Mouse (Mus musculus) megakaryocyte-erythroid progenitor cell, adult 5-6 weeks (primary cell): ENCODE data around the gene Cdh11. TPM values are rescaled to one million over a fixed set of nuclear protein-coding genes. Genes with fewer than 3 reads are reported as not detected.

Experiments used
- ATAC-seq: replicated peaks from 2 replicates; pipeline ENCODE4 v1.8.0; 2016; ENCODE audit warnings: mild to moderate bottlenecking, inconsistent platforms; ENCODE audit not compliant: severe bottlenecking, poor library complexity, low FRiP score, low TSS enrichment
- total RNA-seq, 2 experiments: library from RNA; stranded (forward) in 1 of 2; stranded (reverse) in 1 of 2; fragments of 200-1000, 215-1000 nt in 1 of 2; fragments of >200 nt in 1 of 2; fragmentation: Nextera tagmentation in 1 of 2; gene quantifications; 2 replicates each; pipeline ENCODE4 v1.2.3; 2014 to 2017

Gene Cdh11
- total RNA-seq (2014; fragmentation: Nextera tagmentation) (0.10 TPM in 1 of 2 replicates, not detected in the other), total RNA-seq (2017) (0.19 TPM in 1 of 2 replicates, not detected in the other)

DNA sequence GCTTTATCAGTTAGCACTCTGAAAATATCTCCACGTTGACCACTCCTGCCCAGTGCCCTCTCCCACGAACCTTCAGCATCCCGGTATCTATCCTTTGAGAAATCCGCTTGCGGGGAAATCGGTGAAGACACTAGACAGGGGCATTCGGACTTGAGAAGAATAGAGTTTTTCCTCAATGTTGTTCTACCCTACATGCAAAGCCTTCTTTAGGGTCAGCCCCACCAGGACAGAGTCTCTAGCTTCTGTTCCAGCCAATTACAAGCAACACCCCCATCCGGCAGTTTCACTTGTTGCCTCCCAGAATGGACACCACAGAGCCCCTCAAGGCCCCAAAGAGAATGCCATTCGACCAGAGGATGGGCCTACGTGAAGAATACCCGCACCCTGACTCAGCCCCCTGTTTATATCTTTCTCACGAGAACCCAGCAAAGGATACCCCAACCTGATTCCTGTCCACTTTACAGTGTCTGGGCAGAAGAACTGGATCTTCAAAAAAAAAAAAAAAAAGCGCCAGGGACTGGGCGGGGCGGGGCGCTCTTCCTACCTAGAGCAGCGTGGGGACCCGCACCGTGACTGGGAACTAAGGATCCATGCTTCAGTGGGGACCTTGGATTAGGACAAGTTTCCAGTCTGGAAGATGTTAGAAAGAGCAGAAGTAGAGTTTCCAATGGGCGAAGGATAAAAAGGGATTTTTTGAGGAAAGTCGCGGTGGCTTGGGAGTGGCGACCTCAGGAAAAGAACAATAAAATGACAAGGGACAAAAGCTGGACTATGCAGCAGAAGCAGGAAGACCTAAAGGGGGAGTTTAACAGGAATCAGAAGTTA, at the start of gene Cdh11:
Cdh11 (minus strand) TSS at position 51 of the 825 bp plus-strand sequence.
- no peak for ATAC-seq

- no peak for ATAC-seq
These were observed 28.5 kb upstream of the Cdh11 start for GRCm38 (mm10) chr8:102813959-102814358.

DNA sequence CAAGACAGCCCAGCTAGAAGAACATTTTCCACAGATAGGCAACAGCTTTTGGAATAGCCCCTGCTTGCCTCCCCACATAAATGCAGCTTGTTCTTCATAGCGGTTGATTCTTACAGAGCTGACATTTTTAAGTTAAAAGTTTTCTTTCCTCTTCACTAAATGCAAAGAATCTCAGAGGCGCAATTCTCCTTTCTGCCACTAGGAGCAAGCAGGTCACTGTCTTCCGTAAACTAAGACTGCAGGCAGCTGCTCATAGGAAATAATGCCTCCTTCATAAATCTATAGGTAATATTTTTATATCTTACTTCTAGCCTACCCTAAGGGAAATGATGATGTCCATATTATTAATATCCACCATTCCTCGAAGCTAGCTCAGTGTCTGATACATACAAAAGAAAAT, 4.9 kb upstream of the Cdh11 start:
- no peak for ATAC-seq

- no peak for ATAC-seq
These were observed 1.3 kb upstream of the Cdh11 start for GRCm38 (mm10) chr8:102786467-102787360.

DNA sequence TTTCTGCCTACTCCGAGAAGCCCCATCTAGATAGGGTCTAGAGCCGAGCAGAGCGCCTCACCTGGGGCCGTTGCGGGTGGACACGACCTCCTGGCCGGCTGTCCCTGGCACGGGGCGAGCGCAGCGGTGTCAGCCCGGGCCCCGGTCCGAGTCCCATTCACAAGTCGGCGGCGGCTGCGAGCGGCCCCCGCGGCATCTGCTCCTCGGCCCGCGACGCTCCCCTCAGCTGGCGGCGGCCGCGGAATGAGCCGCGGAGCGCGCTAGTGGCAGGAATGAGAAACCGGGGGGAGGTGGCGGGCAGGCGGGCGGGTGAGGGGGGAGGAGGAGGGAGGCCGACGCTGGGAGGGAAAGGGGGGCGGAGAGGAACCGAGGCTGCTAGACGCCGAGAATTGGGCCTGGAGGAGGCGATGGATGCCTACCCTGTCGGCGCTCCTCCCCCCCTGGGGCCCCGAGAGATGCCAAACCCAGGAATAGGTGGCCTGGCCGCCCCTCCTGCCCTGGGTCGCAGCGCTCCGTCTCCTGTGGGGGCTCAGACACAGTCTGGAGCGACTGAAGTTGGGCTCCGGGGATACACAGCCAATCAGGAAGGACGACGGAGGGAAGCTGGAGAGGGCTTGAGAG, 497 bp downstream of the Cdh11 start:
- ATAC-seq: no peak

- no peak for ATAC-seq
These were observed 1.4 kb downstream of the Cdh11 start for GRCm38 (mm10) chr8:102783821-102784591.

- no peak for ATAC-seq
These were observed 2.5 kb downstream of the Cdh11 start for GRCm38 (mm10) chr8:102782707-102783489.

DNA sequence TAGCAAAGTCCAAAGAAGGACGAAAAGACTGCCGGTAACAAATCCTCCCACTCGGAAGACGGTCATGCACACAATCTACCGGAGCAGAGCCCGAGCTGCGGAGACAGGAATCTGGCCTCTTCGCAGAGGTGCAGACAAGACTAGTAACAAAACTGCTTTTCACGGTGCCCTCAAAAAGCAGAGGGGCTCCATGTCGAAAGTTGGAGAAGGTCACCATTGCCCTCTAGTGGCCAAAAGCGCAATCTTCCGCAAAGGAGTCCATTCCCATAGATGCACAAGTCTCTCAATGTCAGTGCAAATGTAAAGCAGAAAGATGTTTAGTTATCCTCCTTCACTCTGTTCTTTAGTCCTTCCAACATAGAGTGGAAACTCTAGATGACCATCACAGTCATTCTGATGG, 4.5 kb downstream of the Cdh11 start:
- ATAC-seq: peak; percentile 67

GRCm38 (mm10) chr8:102774594-102774993, 10.8 kb downstream of the Cdh11 start:
- ATAC-seq: no peak

DNA sequence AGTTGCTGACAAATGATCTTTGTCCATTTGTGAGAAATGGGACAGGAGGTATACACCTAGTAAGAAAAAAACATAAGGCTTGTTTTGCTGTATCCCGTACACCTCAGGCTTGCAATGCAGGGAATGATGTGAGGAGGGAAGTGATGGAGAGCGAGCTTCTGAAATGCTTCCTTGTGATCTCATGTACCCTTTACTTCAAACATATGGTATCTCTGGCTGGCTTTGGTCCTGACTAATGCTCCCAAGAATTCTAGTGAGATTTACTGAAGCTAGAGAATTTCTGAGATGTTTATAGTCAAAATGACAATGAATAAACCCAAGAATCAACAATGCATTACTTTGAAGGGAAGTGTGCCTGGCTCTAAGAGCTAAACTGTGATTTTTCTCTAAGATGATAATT, 14.0 kb downstream of the Cdh11 start:
- ATAC-seq: no peak

GRCm38 (mm10) chr8:102753839-102754238, 31.6 kb downstream of the Cdh11 start:
- ATAC-seq: no peak

GRCm38 (mm10) chr8:102742940-102743339, 42.5 kb downstream of the Cdh11 start:
- no peak for ATAC-seq

GRCm38 (mm10) chr8:102742008-102742591, 43.3 kb downstream of the Cdh11 start:
- ATAC-seq: no peak

GRCm38 (mm10) chr8:102740963-102741362, 44.5 kb downstream of the Cdh11 start:
- no peak for ATAC-seq

GRCm38 (mm10) chr8:102738961-102739487, 46.4 kb downstream of the Cdh11 start:
- no peak for ATAC-seq

DNA sequence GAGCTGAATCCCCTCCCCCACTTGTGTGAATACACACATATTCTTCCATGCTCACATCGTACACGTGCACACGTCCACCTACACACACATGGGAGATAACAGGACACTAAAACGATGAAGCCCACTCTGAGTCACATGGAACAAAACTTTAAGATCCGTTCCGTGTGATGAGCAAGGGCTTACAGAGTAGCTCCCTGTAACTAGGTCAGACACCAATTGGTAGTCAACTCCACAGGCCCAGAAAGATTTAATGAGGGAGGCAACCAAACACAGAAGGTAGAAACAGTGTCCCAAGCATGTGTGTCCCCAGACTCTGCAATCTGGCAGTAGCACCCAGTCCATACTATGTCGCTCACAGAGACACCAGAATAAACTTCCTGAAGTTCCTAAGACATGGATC, 47.0 kb downstream of the Cdh11 start:
- no peak for ATAC-seq

DNA sequence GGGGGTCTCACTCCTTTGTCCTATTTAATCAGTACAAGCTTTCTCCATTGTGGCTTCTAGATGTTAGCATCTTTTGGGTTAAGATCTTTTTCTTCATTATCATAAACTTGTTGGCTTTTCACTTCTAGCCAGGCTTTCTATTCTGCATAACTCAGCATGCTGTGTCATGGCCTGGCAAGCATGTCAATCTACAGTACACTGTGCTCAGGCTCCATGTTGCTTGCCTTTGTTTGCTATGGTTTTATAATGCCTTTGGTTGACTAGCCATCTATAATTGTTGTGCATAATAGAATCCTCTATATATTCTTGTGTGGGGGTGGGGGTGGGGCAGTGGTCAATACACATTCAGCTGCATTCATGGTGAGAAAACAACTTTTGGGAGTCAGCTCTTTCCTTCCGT, 51.0 kb downstream of the Cdh11 start:
- ATAC-seq: no peak
